Mouse (Mus musculus): ENCODE measurements around the gene Nme1. TPM values are rescaled to one million over a fixed set of nuclear protein-coding genes. Genes with fewer than 3 reads are reported as not detected.

Gene Nme1
- polyA plus RNA-seq, 1 experiment = 89.9 TPM

DNA sequence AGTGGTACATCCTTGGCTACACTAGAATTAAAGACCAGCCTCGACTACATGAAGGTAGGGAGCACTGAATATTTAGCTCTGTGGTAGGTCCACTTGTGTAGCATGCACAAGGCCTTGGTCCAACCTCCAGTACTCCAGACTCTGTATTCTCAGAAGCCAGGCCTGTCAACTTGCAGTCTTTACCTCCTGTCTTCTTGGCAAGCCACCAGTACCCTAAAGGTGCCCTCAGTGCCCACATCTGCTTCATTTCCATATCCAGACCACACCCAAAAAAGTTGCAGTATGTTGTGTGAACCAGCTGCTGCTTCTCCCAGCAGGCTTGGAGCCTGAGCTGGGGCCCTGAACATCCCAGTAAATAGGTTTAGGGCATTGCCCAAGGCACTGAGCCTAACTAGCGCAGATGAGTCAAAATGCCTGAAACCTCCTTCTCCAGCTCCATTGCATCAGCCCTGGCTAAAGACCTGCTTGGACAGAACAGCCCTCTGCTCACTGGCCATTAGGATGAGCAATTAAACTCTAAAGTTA, 11.2 kb downstream of the Nme1 start:
- TF ChIP-seq CTCF (IDR thresholded peaks at IDR 0.05; ENCODE audit: control insufficient read depth, insufficient read depth, low read length) (no peak), POLR2A (IDR thresholded peaks at IDR 0.05; ENCODE audit: borderline replicate concordance, control insufficient read depth, low read depth, low read length) (no peak)
- Histone ChIP-seq H3K4me1 (ENCODE audit: control insufficient read depth, insufficient read depth, low read length) (peaks cover 2% of the 10 kb centered on the region), H3K4me3 (replicated peaks; ENCODE audit: control insufficient read depth, low read depth, low read length) (no peak overlapping the region), H3K27ac (ENCODE audit: control insufficient read depth, insufficient read depth, low read depth, low read length, poor library complexity) (no peak overlapping the region)
- WGBS = 76% methylated on average over 2 of the region's 2 CpGs

DNA sequence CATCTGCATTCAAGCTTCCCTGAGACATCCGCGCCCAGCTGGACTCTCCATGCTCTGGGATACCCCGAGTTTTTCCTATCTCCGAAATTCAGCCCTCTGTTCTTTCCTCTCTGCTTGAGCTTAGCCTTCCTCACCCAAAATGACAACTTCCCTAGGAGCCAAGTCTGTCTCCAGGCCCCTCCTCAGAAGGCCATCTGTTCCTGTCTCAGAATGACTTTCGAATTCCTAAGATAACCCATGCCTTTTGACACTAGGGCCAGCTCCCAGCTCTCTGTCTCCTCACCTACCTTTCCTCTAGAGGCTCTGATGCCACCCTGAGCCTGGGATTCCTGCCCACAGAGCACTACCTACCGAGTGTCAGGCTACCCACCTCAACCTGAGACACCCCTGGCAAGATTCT, 12.2 kb downstream of the Nme1 start, which contains the start of gene Nme2:
TSS of gene Nme2 (minus strand) at position 101 of the 400 bp plus-strand sequence.
- H3K4me1 ChIP-seq (ENCODE audit: control insufficient read depth, insufficient read depth, low read length) = peaks cover 2% of the 10 kb centered on the region
- TF ChIP-seq CTCF (IDR thresholded peaks at IDR 0.05; ENCODE audit: control insufficient read depth, insufficient read depth, low read length) (no peak), POLR2A (IDR thresholded peaks at IDR 0.05; ENCODE audit: borderline replicate concordance, control insufficient read depth, low read depth, low read length) (no peak)
- under 1% methylated on average over 6 of the region's 6 CpGs for WGBS
- peak within 1 kb of the TSS; percentile 89 for H3K4me3 ChIP-seq (replicated peaks; ENCODE audit: control insufficient read depth, low read depth, low read length)
- peak within 1 kb of the TSS; percentile 72 for H3K27ac ChIP-seq (ENCODE audit: control insufficient read depth, insufficient read depth, low read depth, low read length, poor library complexity)

DNA sequence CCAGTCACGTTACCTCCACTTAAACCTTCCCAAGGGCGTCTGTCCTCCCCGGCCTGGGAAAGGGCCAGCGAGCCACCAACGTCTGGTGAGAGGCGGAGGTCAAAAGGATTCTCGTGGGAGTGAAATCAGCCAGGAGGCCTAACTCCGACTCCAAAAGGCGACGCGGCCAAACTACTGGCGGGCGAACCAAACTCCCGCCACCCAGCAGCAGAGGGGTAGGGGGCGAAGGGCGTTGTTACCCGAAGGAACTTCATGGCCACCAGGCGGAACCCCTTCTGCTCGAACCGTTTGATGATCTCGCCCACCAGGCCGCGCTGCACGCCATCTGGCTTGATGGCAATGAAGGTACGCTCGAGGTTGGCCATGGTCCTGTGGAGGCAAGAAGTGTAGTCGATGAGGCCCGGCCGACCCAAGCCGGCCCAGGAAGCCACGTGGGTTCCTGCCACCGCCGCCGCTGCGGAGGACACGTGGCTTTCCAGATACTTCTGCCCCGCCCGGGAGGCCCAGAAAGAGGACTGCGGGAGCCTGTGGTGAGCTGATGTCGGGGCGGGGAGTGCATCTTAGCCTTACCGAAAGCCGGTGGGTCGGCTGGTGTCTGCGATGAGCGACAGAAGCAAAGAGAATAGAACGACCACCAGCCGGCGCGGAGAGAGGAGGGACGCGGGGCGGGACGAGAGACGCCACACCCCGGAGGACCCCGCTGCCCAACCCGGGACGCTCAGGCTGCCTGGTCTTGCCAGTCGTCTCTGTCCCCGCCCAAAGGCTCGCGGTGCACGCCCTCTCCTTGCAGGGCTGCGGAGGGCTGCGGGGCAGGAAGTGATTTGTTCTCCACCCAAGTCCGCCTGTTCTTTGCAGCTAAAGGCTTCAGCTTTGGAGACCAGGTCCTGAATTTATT, 12.8 kb downstream of the Nme1 start:
- WGBS = under 1% methylated on average over 67 of the region's 67 CpGs
- Histone ChIP-seq H3K4me1 (ENCODE audit: control insufficient read depth, insufficient read depth, low read length) (peaks cover 2% of the 10 kb centered on the region), H3K4me3 (replicated peaks; ENCODE audit: control insufficient read depth, low read depth, low read length) (peak overlapping the region; percentile 89), H3K27ac (ENCODE audit: control insufficient read depth, insufficient read depth, low read depth, low read length, poor library complexity) (peak overlapping the region; percentile 72)
- no peak for TF ChIP-seq CTCF (IDR thresholded peaks at IDR 0.05; ENCODE audit: control insufficient read depth, insufficient read depth, low read length)
- peak; percentile 63 for TF ChIP-seq POLR2A (IDR thresholded peaks at IDR 0.05; ENCODE audit: borderline replicate concordance, control insufficient read depth, low read depth, low read length)

DNA sequence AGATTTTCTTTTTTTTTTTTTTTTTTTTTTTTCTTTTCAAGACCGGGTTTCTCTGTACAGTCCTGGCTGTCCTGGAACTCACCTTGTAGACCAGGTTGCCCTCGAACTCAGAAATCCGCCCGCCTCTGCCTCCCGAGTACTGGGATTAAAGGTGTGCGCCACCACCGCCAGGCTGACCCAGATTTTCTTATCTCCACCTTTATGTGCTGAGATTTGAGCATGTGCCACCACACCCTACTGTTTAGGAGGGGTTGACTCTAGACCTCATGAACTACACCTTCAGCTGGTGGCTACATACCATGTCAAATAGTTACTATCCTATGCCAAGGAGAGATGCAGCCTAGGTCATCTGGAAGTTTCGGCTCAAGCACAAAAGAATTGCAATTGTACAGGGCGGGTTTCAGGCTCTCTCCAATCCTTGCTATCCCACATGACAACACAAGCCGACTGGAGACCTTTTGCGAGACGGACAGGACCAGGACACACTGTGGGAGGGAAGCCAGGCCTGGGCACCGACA, 13.5 kb downstream of the Nme1 start:
- Histone ChIP-seq H3K27ac (ENCODE audit: control insufficient read depth, insufficient read depth, low read depth, low read length, poor library complexity) (no peak overlapping the region), H3K4me3 (replicated peaks; ENCODE audit: control insufficient read depth, low read depth, low read length) (peak overlapping the region; percentile 89), H3K4me1 (ENCODE audit: control insufficient read depth, insufficient read depth, low read length) (peaks cover 2% of the 10 kb centered on the region)
- TF ChIP-seq POLR2A (IDR thresholded peaks at IDR 0.05; ENCODE audit: borderline replicate concordance, control insufficient read depth, low read depth, low read length) = no peak
- TF ChIP-seq CTCF (IDR thresholded peaks at IDR 0.05; ENCODE audit: control insufficient read depth, insufficient read depth, low read length) = no peak
- WGBS = 32% methylated on average over 11 of the region's 13 CpGs

DNA sequence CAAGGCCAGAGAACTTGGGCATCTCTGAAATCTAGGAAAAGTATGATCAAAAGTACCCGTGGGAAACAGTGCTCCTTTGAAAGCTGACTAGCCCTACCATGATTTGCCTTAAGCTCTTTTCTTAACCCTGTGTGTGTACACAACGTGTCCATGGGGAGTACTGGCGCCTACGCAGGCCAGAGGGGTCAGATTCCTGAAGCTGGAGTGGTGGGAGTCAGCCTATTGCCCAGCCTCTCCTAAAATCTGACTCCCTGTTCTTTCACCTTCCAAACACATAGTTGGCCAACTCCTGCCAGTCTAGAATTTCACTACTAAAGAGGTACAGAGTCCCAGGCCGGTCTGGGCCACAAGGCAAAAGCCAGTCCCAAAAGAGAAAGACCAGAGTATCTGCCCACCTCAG, 15.9 kb downstream of the Nme1 start:
- TF ChIP-seq POLR2A (IDR thresholded peaks at IDR 0.05; ENCODE audit: borderline replicate concordance, control insufficient read depth, low read depth, low read length) (no peak), CTCF (IDR thresholded peaks at IDR 0.05; ENCODE audit: control insufficient read depth, insufficient read depth, low read length) (no peak)
- peaks cover 2% of the 10 kb centered on the region for H3K4me1 ChIP-seq (ENCODE audit: control insufficient read depth, insufficient read depth, low read length)
- 85% methylated on average over 5 of the region's 5 CpGs for WGBS
- H3K27ac ChIP-seq (ENCODE audit: control insufficient read depth, insufficient read depth, low read depth, low read length, poor library complexity) = no peak overlapping the region
- H3K4me3 ChIP-seq (replicated peaks; ENCODE audit: control insufficient read depth, low read depth, low read length) = no peak overlapping the region

- WGBS = 89% methylated on average over 1 of the region's 1 CpGs
- TF ChIP-seq CTCF (IDR thresholded peaks at IDR 0.05; ENCODE audit: control insufficient read depth, insufficient read depth, low read length) = no peak
- no peak for TF ChIP-seq POLR2A (IDR thresholded peaks at IDR 0.05; ENCODE audit: borderline replicate concordance, control insufficient read depth, low read depth, low read length)
- H3K4me1 ChIP-seq (ENCODE audit: control insufficient read depth, insufficient read depth, low read length) = peaks cover 2% of the 10 kb centered on the region
These were observed 18.3 kb downstream of the Nme1 start for GRCm38 (mm10) chr11:93950045-93950444.

DNA sequence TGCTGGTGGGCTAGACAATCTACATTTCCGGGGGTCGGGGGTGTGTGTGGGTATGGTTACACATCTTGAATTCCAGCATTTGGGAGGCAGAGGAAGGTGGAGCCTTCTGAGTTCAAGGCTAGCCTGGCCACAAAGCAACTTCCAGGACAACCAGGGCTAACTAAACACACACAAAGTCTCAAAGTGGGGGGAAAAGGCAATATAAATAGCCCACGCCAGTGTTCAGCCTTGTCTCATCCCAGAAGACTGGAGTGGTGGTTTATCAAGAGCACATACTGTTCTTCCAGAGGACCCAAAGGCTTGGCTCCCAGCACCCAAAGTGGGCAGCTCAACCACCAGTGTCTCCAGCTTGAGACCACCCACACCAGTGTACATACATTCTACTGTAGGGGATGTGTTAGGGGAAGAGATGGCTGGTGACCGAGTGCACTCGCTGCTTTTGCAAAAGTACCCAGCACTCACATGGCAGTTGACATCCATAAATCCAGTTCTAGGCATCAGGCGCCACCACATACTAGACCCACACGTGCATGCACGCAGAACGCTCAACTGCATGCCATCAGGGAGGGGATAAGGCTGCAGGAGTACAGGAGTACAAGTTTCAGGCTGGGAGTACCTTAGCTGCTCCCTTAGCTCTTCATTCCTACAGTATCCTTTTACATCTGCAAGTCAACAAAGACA, 19.3 kb downstream of the Nme1 start:
- Histone ChIP-seq H3K27ac (ENCODE audit: control insufficient read depth, insufficient read depth, low read depth, low read length, poor library complexity) (no peak overlapping the region), H3K4me1 (ENCODE audit: control insufficient read depth, insufficient read depth, low read length) (no peaks in the 10 kb centered on the region), H3K4me3 (replicated peaks; ENCODE audit: control insufficient read depth, low read depth, low read length) (no peak overlapping the region)
- TF ChIP-seq CTCF (IDR thresholded peaks at IDR 0.05; ENCODE audit: control insufficient read depth, insufficient read depth, low read length) = no peak
- TF ChIP-seq POLR2A (IDR thresholded peaks at IDR 0.05; ENCODE audit: borderline replicate concordance, control insufficient read depth, low read depth, low read length) = no peak
- 82% methylated on average over 9 of the region's 9 CpGs for WGBS

More at GRCm38 (mm10) chr11:93950045-93950444, 18.3 kb downstream of the Nme1 start:
- Histone ChIP-seq H3K4me3 (replicated peaks; ENCODE audit: control insufficient read depth, low read depth, low read length) (no peak overlapping the region), H3K27ac (ENCODE audit: control insufficient read depth, insufficient read depth, low read depth, low read length, poor library complexity) (no peak overlapping the region)

- 84% methylated on average over 3 of the region's 3 CpGs for WGBS
- Histone ChIP-seq H3K27ac (ENCODE audit: control insufficient read depth, insufficient read depth, low read depth, low read length, poor library complexity) (no peak overlapping the region), H3K4me3 (replicated peaks; ENCODE audit: control insufficient read depth, low read depth, low read length) (no peak overlapping the region), H3K4me1 (ENCODE audit: control insufficient read depth, insufficient read depth, low read length) (no peaks in the 10 kb centered on the region)
- TF ChIP-seq POLR2A (IDR thresholded peaks at IDR 0.05; ENCODE audit: borderline replicate concordance, control insufficient read depth, low read depth, low read length) = no peak
- TF ChIP-seq CTCF (IDR thresholded peaks at IDR 0.05; ENCODE audit: control insufficient read depth, insufficient read depth, low read length) = no peak
These were observed 23.3 kb downstream of the Nme1 start for GRCm38 (mm10) chr11:93944986-93945385.
